Mouse (Mus musculus) midbrain, postnatal 0 days (tissue): ENCODE measurements at regions not wholly inside any gene's neighbourhood (a gene's known extent, or its start where the extent isn't known, plus 50 kb on each side); places are given as distances from the start of the nearest gene placed in this dataset.

Experiments used
- ATAC-seq: fragments of 200-750 bp; cut with Nextera tagmentation; 2 replicates; pipeline ENCODE4 v1.8.0; 2017; ENCODE audit warnings: moderate number of reproducible peaks, mild to moderate bottlenecking, moderate TSS enrichment, moderate library complexity; ENCODE audit not compliant: low FRiP score
- DNase-seq: peaks from one replicate; pipeline ENCODE4 v3.0.0-alpha.2; 2015; ENCODE audit warnings: low spot score
- H3K27ac ChIP-seq: fragments of 300-500 bp; sonication (generic); 2 replicates; pipeline ENCODE4 v1.5.1; 2014; ENCODE audit warnings: low read depth, mild to moderate bottlenecking, low read length, mixed read lengths
- H3K27me3 ChIP-seq: fragments of 300-500 bp; sonication (generic); 2 replicates; pipeline ENCODE4 v1.6.1; 2014; ENCODE audit warnings: low read length, control low read depth, mixed read lengths; ENCODE audit not compliant: insufficient read depth
- H3K36me3 ChIP-seq: fragments of 300-500 bp; sonication (generic); 2 replicates; pipeline ENCODE4 v1.6.1; 2014; ENCODE audit warnings: low read length, control low read depth, mixed read lengths; ENCODE audit not compliant: insufficient read depth
- H3K4me1 ChIP-seq: fragments of 300-500 bp; sonication (generic); 2 replicates; pipeline ENCODE4 v1.6.1; 2014; ENCODE audit warnings: mild to moderate bottlenecking, control low read depth, antibody characterized with exemption, low read length, mixed read lengths; ENCODE audit not compliant: insufficient read depth
- H3K4me2 ChIP-seq: fragments of 300-500 bp; sonication (generic); 2 replicates; pipeline ENCODE4 v1.6.1; 2014; ENCODE audit warnings: low read depth, mild to moderate bottlenecking, low read length, mixed read lengths; ENCODE audit not compliant: poor library complexity, severe bottlenecking
- H3K4me3 ChIP-seq: fragments of 300-500 bp; sonication (generic); 2 replicates; pipeline ENCODE4 v1.5.1; 2014; ENCODE audit warnings: low read depth, mild to moderate bottlenecking, low read length, moderate library complexity
- H3K9ac ChIP-seq: fragments of 300-500 bp; sonication (generic); replicated peaks from 2 replicates; pipeline ENCODE4 v1.6.1; 2014; ENCODE audit warnings: mild to moderate bottlenecking, low read length, moderate library complexity, mixed read lengths; ENCODE audit not compliant: poor library complexity, severe bottlenecking
- H3K9me3 ChIP-seq: fragments of 300-500 bp; sonication (generic); 2 replicates; pipeline ENCODE4 v1.6.1; 2016; ENCODE audit warnings: low read length, control low read depth
- CTCF ChIP-seq: IDR thresholded peaks from 2 replicates; pipeline ENCODE4 v1.5.1; 2016; ENCODE audit warnings: antibody characterized with exemption, mild to moderate bottlenecking
- WGBS: fragments of 180-500 bp; shearing (Covaris S2); extraction: QIAGEN DNeasy Blood & Tissue Kit; methylation state at CpG from one replicate; pipeline ENCODE4 v1.1.7; 2014; 5-methylcytosine and 5-hydroxymethylcytosine counted together

- H3K9ac ChIP-seq: no peak overlapping the region
- no peak overlapping the region for H3K4me3 ChIP-seq
- no peaks in the 10 kb centered on the region for H3K36me3 ChIP-seq
- ATAC-seq (no peak), DNase-seq (no peak)
- no peak overlapping the region for H3K27ac ChIP-seq
- no peak for TF ChIP-seq CTCF
- H3K9me3 ChIP-seq: no peaks in the 10 kb centered on the region
- 74% methylated on average over 4 of the region's 4 CpGs for WGBS
- no peak overlapping the region for H3K4me2 ChIP-seq
- no peaks in the 10 kb centered on the region for H3K4me1 ChIP-seq
- H3K27me3 ChIP-seq: no peaks in the 10 kb centered on the region
Observed at GRCm38 (mm10) chr9:59094106-59094505, 57.9 kb upstream of the Neo1 start.

GRCm38 (mm10) chr9:59091179-59091578, 54.9 kb upstream of the Neo1 start:
- Histone ChIP-seq H3K4me2 (no peak overlapping the region), H3K36me3 (no peaks in the 10 kb centered on the region), H3K9me3 (no peaks in the 10 kb centered on the region), H3K9ac (no peak overlapping the region), H3K4me3 (no peak overlapping the region), H3K27me3 (no peaks in the 10 kb centered on the region), H3K27ac (no peak overlapping the region), H3K4me1 (no peaks in the 10 kb centered on the region)
- TF ChIP-seq CTCF: no peak
- no peak for DNase-seq
- 95% methylated on average over 3 of the region's 3 CpGs for WGBS
- ATAC-seq: no peak

- Histone ChIP-seq H3K4me2 (no peak overlapping the region), H3K27me3 (no peaks in the 10 kb centered on the region), H3K4me3 (no peak overlapping the region), H3K27ac (no peak overlapping the region), H3K4me1 (no peaks in the 10 kb centered on the region), H3K9ac (no peak overlapping the region), H3K9me3 (no peaks in the 10 kb centered on the region), H3K36me3 (no peaks in the 10 kb centered on the region)
- TF ChIP-seq CTCF: no peak
- DNase-seq (no peak), ATAC-seq (no peak)
- 89% methylated on average over 3 of the region's 3 CpGs for WGBS
Observed at GRCm38 (mm10) chr9:59087704-59088103, 51.5 kb upstream of the Neo1 start.

GRCm38 (mm10) chr9:59087112-59087511, 50.9 kb upstream of the Neo1 start:
- no peak for DNase-seq
- Histone ChIP-seq H3K9ac (no peak overlapping the region), H3K27me3 (no peaks in the 10 kb centered on the region), H3K36me3 (no peaks in the 10 kb centered on the region), H3K4me3 (no peak overlapping the region), H3K4me2 (no peak overlapping the region), H3K27ac (no peak overlapping the region), H3K4me1 (no peaks in the 10 kb centered on the region), H3K9me3 (no peaks in the 10 kb centered on the region)
- TF ChIP-seq CTCF: no peak
- ATAC-seq: no peak
- WGBS: 75% methylated on average over 9 of the region's 9 CpGs

GRCm38 (mm10) chr9:59086556-59087102, 50.4 kb upstream of the Neo1 start:
- ATAC-seq (no peak), DNase-seq (no peak)
- H3K9ac ChIP-seq: no peak overlapping the region
- no peak overlapping the region for H3K4me3 ChIP-seq
- H3K4me2 ChIP-seq: no peak overlapping the region
- WGBS: 94% methylated on average over 10 of the region's 10 CpGs
- no peaks in the 10 kb centered on the region for H3K36me3 ChIP-seq
- H3K9me3 ChIP-seq: no peaks in the 10 kb centered on the region
- no peaks in the 10 kb centered on the region for H3K4me1 ChIP-seq
- no peaks in the 10 kb centered on the region for H3K27me3 ChIP-seq
- no peak for TF ChIP-seq CTCF
- H3K27ac ChIP-seq: no peak overlapping the region
